Mouse (Mus musculus): ENCODE results near the gene Padi3.

GRCm38 (mm10) chr4:140753366-140753765 is 57.1 kb downstream of the Padi3 start:
- no peak for TF ChIP-seq CTCF (IDR thresholded peaks at IDR 0.05; ENCODE audit: borderline replicate concordance, insufficient read depth, low read length)
- TF ChIP-seq POLR2A (IDR thresholded peaks at IDR 0.05; ENCODE audit: low read depth, low read length), result no peak

Data from embryonic fibroblast, embryonic 13.5 days (primary cell).